Mouse (Mus musculus): ENCODE data around the gene Aldh1l1. TPM values are rescaled to one million over a fixed set of nuclear protein-coding genes. Genes with fewer than 3 reads are reported as not detected.
A peak's percentile ranks its signal among the peaks of the same experiment; 100 is the strongest.

The Aldh1l1 gene
- total and polyA plus RNA-seq, 3 experiments, result 0.04 to 0.14 TPM; not detected in 1

DNA sequence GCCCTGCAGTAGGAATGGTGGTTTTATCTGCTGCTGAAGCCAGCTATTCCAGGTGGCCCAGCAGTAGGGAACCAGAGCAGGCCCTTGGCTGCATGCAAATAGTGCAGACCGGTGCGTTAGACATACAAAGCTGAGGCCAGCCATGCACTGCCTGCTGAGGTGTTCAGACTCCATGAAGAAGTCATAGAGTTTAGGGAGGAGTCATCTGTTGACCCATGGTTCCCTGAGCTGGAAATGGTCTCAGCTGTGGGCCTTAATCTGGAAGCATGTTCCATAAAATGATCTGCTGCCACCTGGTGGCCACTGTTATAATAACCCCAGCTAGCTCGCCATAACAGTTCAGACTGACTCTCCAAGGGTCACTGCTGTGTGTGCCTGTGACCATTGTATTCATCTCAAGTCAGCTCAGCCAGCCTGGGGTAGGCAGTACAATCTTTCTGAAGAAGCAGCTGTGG lies 89.1 kb downstream of the Aldh1l1 start (continued):
- TF ChIP-seq USF1 (IDR thresholded peaks at IDR 0.05; ENCODE audit: low read depth, low read length) (no peak), MYB (IDR thresholded peaks at IDR 0.05; ENCODE audit: low read depth, low read length) (no peak), SMC3 (IDR thresholded peaks at IDR 0.05; ENCODE audit: low read depth, low read length) (peak; percentile 60), ZNF384 (IDR thresholded peaks at IDR 0.05; ENCODE audit: low read depth, low read length) (no peak)

- H3K9ac ChIP-seq (ENCODE audit: control insufficient read depth, low read depth, low read length, poor library complexity, severe bottlenecking), result no peak overlapping the region
Observed at GRCm38 (mm10) chr6:90578174-90578573, 91.9 kb downstream of the Aldh1l1 start.

GRCm38 (mm10) chr6:90582331-90582730 lies 96.1 kb downstream of the Aldh1l1 start:
- no peak for TF ChIP-seq ZMIZ1 (IDR thresholded peaks at IDR 0.05; ENCODE audit: low read depth, low read length)
- no peak for TF ChIP-seq EP300 (IDR thresholded peaks at IDR 0.05; ENCODE audit: low read depth in 1 of 2, low read length in 2 of 2)
- no peak for TF ChIP-seq GABPA (IDR thresholded peaks at IDR 0.05; ENCODE audit: low read depth, low read length)
- TF ChIP-seq CHD2 (IDR thresholded peaks at IDR 0.05; ENCODE audit: low read length), result no peak
- no peak for TF ChIP-seq TBP (IDR thresholded peaks at IDR 0.05; ENCODE audit: low read depth, low read length)
- no peak for TF ChIP-seq ZC3H11A (IDR thresholded peaks at IDR 0.05; ENCODE audit: low read depth, low read length)
- TF ChIP-seq MAFK (IDR thresholded peaks at IDR 0.05; ENCODE audit: borderline replicate concordance, low read depth, low read length), result no peak
- TF ChIP-seq CHD1 (IDR thresholded peaks at IDR 0.05; ENCODE audit: low read depth, low read length), result no peak
- TF ChIP-seq E2F4 (IDR thresholded peaks at IDR 0.05; ENCODE audit: borderline replicate concordance, low read depth, low read length), result no peak
- no peak for TF ChIP-seq ETS1 (IDR thresholded peaks at IDR 0.05; ENCODE audit: low read depth, low read length)
- no peak for TF ChIP-seq ZNF384 (IDR thresholded peaks at IDR 0.05; ENCODE audit: low read depth, low read length)
- no peak for TF ChIP-seq POLR2AphosphoS5 (IDR thresholded peaks at IDR 0.05; ENCODE audit: borderline replicate concordance, low read depth, low read length)
- no peak for TF ChIP-seq GATA1 (IDR thresholded peaks at IDR 0.05; ENCODE audit: low read depth, low read length)
- TF ChIP-seq ELF1 (IDR thresholded peaks at IDR 0.05; ENCODE audit: low read depth, low read length), result no peak
- TF ChIP-seq USF1 (IDR thresholded peaks at IDR 0.05; ENCODE audit: low read depth, low read length), result no peak
- TF ChIP-seq TCF12 (IDR thresholded peaks at IDR 0.05; ENCODE audit: low read depth, low read length), result no peak
- no peak for TF ChIP-seq ZKSCAN1 (IDR thresholded peaks at IDR 0.05; ENCODE audit: low read depth, low read length)
- no peak for TF ChIP-seq NELFE (IDR thresholded peaks at IDR 0.05; ENCODE audit: low read depth, low read length)
- TF ChIP-seq POLR2A (IDR thresholded peaks at IDR 0.05; ENCODE audit: control insufficient read depth in 1 of 2, insufficient read depth in 1 of 2, low read depth in 1 of 2, low read length in 2 of 2, poor library complexity in 1 of 2), result no peak
- no peak for TF ChIP-seq USF2 (IDR thresholded peaks at IDR 0.05; ENCODE audit: borderline replicate concordance in 1 of 2, insufficient read depth in 1 of 2, low read depth in 1 of 2, low read length in 2 of 2)
- Histone ChIP-seq H3K79me2 (ENCODE audit: control insufficient read depth, insufficient read depth, low read length, poor library complexity) (no peaks in the 10 kb centered on the region), H3K9me3 (replicated peaks; ENCODE audit: insufficient read depth, low read length) (no peaks in the 10 kb centered on the region), H3K36me3 (ENCODE audit: control insufficient read depth in 1 of 2, insufficient read depth in 2 of 2, low read length in 2 of 2) (no peaks in the 10 kb centered on the region), H3K9ac (ENCODE audit: control insufficient read depth, low read depth, low read length, poor library complexity, severe bottlenecking) (no peak overlapping the region), H3K4me1 (ENCODE audit: control insufficient read depth in 1 of 2, insufficient read depth in 2 of 2, low read length in 2 of 2) (no peaks in the 10 kb centered on the region), H3K27ac (ENCODE audit: control insufficient read depth, low read depth, low read length) (no peak overlapping the region), H3K27me3 (ENCODE audit: control insufficient read depth in 1 of 2, insufficient read depth in 2 of 2, low read length in 2 of 2) (peaks cover 5 to 10% of the 10 kb centered on the region in 2 experiments; a peak in 3 of 4 replicates), H3K4me3 (ENCODE audit: control insufficient read depth in 1 of 2, insufficient read depth in 1 of 2, low read depth in 2 of 2, low read length in 2 of 2) (no peak overlapping the region)
- DNase-seq (ENCODE audit: low read depth, low spot score), result no peak

More at GRCm38 (mm10) chr6:90578174-90578573, 91.9 kb downstream of the Aldh1l1 start:
- Histone ChIP-seq H3K36me3 (ENCODE audit: control insufficient read depth in 1 of 2, insufficient read depth in 2 of 2, low read length in 2 of 2) (no peaks in the 10 kb centered on the region), H3K9me3 (replicated peaks; ENCODE audit: insufficient read depth, low read length) (no peaks in the 10 kb centered on the region), H3K4me3 (ENCODE audit: control insufficient read depth in 1 of 2, insufficient read depth in 1 of 2, low read depth in 2 of 2, low read length in 2 of 2) (no peak overlapping the region), H3K4me1 (ENCODE audit: control insufficient read depth in 1 of 2, insufficient read depth in 2 of 2, low read length in 2 of 2) (no peaks in the 10 kb centered on the region), H3K27me3 (ENCODE audit: control insufficient read depth in 1 of 2, insufficient read depth in 2 of 2, low read length in 2 of 2) (peaks cover 2% of the 10 kb centered on the region in 2 experiments; a peak in 2 of 4 replicates), H3K79me2 (ENCODE audit: control insufficient read depth, insufficient read depth, low read length, poor library complexity) (no peaks in the 10 kb centered on the region), H3K27ac (ENCODE audit: control insufficient read depth, low read depth, low read length) (no peak overlapping the region)
- no peak for TF ChIP-seq USF2 (IDR thresholded peaks at IDR 0.05; ENCODE audit: borderline replicate concordance in 1 of 2, insufficient read depth in 1 of 2, low read depth in 1 of 2, low read length in 2 of 2)
- no peak for TF ChIP-seq RCOR1 (IDR thresholded peaks at IDR 0.05; ENCODE audit: low read depth, low read length)
- no peak for TF ChIP-seq ELF1 (IDR thresholded peaks at IDR 0.05; ENCODE audit: low read depth, low read length)
- TF ChIP-seq UBTF (IDR thresholded peaks at IDR 0.05; ENCODE audit: borderline replicate concordance, insufficient read depth, low read depth, low read length), result no peak
- TF ChIP-seq POLR2AphosphoS2 (IDR thresholded peaks at IDR 0.05; ENCODE audit: low read length), result no peak
- TF ChIP-seq NELFE (IDR thresholded peaks at IDR 0.05; ENCODE audit: low read depth, low read length), result no peak
- TF ChIP-seq JUND (IDR thresholded peaks at IDR 0.05; ENCODE audit: low read depth, low read length), result no peak
- TF ChIP-seq TCF12 (IDR thresholded peaks at IDR 0.05; ENCODE audit: low read depth, low read length), result no peak
- TF ChIP-seq RAD21 (IDR thresholded peaks at IDR 0.05; ENCODE audit: low read depth, low read length), result no peak
- TF ChIP-seq TAL1 (IDR thresholded peaks at IDR 0.05; ENCODE audit: low read length), result no peak
- TF ChIP-seq CHD2 (IDR thresholded peaks at IDR 0.05; ENCODE audit: low read length), result no peak
- no peak for DNase-seq (ENCODE audit: low read depth, low spot score)
